In genomic region chr1:173332418-173332817, GRCm38 (mm10) we compare ENCODE assay signal across 20 mouse cellular contexts. TPM values are rescaled to one million over a fixed set of nuclear protein-coding genes. Genes with fewer than 3 reads are reported as not detected.
DNase-seq lines count a peak whose midpoint lies in the region; ATAC-seq and TF ChIP-seq lines count a peak whose summit lies in the region.
"Had no signal": no experiment of that assay in that cellular context is flagged by ENCODE, and none has a peak within 500 bp of the region (broad histone marks: within the 10 kb centered on the region; RNA-seq: fewer than 3 reads in every experiment).

No protein-coding gene starts in this region.

- no peak for ATAC-seq in heart, embryonic 11.5 days (replicated peaks; ENCODE audit: insufficient number of reproducible peaks, low FRiP score, low TSS enrichment)
- ATAC-seq in stomach, embryonic 15.5 days (ENCODE audit: insufficient read depth, low FRiP score, low read depth) = no peak
- ATAC-seq in stomach, postnatal 0 days (ENCODE audit: low FRiP score, low TSS enrichment) = no peak
- ATAC-seq in liver, embryonic 12.5 days = no peak
- no peak for ATAC-seq in kidney, embryonic 14.5 days (ENCODE audit: low FRiP score, low TSS enrichment)
- ATAC-seq: forebrain, embryonic 13.5 days; intestine, embryonic 16.5 days had no signal

- no peak for TF ChIP-seq POLR2A in heart, adult 2 months (IDR thresholded peaks at IDR 0.05; ENCODE audit: insufficient read depth, low read depth, low read length)

- peak overlapping the region; percentile 52; the same call in 1 of the 2 replicates for H3K9ac ChIP-seq in heart, embryonic 11.5 days (ENCODE audit: low read depth, low read length)
- H3K9ac ChIP-seq in heart, adult 2 months (ENCODE audit: low read depth, low read length) = no peak overlapping the region
- no peak overlapping the region for H3K9ac ChIP-seq in stomach, embryonic 15.5 days
- no peak overlapping the region for H3K9ac ChIP-seq in stomach, postnatal 0 days (ENCODE audit: low read length)
- peak overlapping the region; percentile 87 for H3K9ac ChIP-seq in liver, embryonic 12.5 days
- no peak overlapping the region for H3K9ac ChIP-seq in kidney, embryonic 14.5 days (ENCODE audit: low read depth, low read length)
- H3K9ac ChIP-seq: forebrain, embryonic 13.5 days; limb, embryonic 13.5 days; neural tube, embryonic 15.5 days had no signal

- no peaks in the 10 kb centered on the region for H3K27me3 ChIP-seq in heart, embryonic 11.5 days (ENCODE audit: control insufficient read depth, insufficient read depth, low read length)
- no peaks in the 10 kb centered on the region for H3K27me3 ChIP-seq in heart, adult 2 months (ENCODE audit: control insufficient read depth, insufficient read depth, low read length)
- H3K27me3 ChIP-seq in stomach, embryonic 15.5 days (replicated peaks) = no peaks in the 10 kb centered on the region
- H3K27me3 ChIP-seq in stomach, postnatal 0 days (ENCODE audit: control insufficient read depth, insufficient read depth, low read length) = no peaks in the 10 kb centered on the region
- H3K27me3 ChIP-seq in liver, embryonic 12.5 days (replicated peaks) = no peaks in the 10 kb centered on the region
- H3K27me3 ChIP-seq in kidney, embryonic 14.5 days (ENCODE audit: control insufficient read depth, insufficient read depth, low read length) = no peaks in the 10 kb centered on the region
- H3K27me3 ChIP-seq: forebrain, embryonic 13.5 days; limb, embryonic 13.5 days; neural tube, embryonic 15.5 days had no signal

- H3K79me2 ChIP-seq in heart, adult 2 months (replicated peaks; ENCODE audit: control insufficient read depth, insufficient read depth, low read length) = no peaks in the 10 kb centered on the region

- no peak for TF ChIP-seq CTCF in heart, adult 2 months (IDR thresholded peaks at IDR 0.05)
- TF ChIP-seq CTCF in stomach, postnatal 0 days (IDR thresholded peaks at IDR 0.05; ENCODE audit: low read depth) = no peak
- TF ChIP-seq CTCF in gastrocnemius, adult 2 months (IDR thresholded peaks at IDR 0.05) = no peak

- H3K4me3 ChIP-seq in heart, embryonic 11.5 days (ENCODE audit: low read depth, low read length) = peak overlapping the region; percentile 19; the same call in 1 of the 2 replicates
- H3K4me3 ChIP-seq in heart, adult 2 months = no peak overlapping the region
- H3K4me3 ChIP-seq in stomach, embryonic 15.5 days (replicated peaks) = 0 out of 2 replicates have a peak overlapping the region, but pooled peaks have one; percentile 1
- H3K4me3 ChIP-seq in stomach, postnatal 0 days (ENCODE audit: low read depth, low read length) = no peak overlapping the region
- H3K4me3 ChIP-seq in liver, embryonic 12.5 days = peak overlapping the region; percentile 67
- H3K4me3 ChIP-seq in gastrocnemius, adult 2 months = no peak overlapping the region
- H3K4me3 ChIP-seq in kidney, embryonic 14.5 days (ENCODE audit: low read length) = no peak overlapping the region
- H3K4me3 ChIP-seq: forebrain, embryonic 13.5 days; limb, embryonic 13.5 days; neural tube, embryonic 15.5 days had no signal

- H3K4me1 ChIP-seq in heart, embryonic 11.5 days (ENCODE audit: control insufficient read depth, insufficient read depth, low read length) = peaks cover 14% of the 10 kb centered on the region
- no peaks in the 10 kb centered on the region for H3K4me1 ChIP-seq in heart, adult 2 months (ENCODE audit: control insufficient read depth, insufficient read depth, low read length)
- no peaks in the 10 kb centered on the region for H3K4me1 ChIP-seq in stomach, embryonic 15.5 days
- H3K4me1 ChIP-seq in stomach, postnatal 0 days (replicated peaks; ENCODE audit: control insufficient read depth, insufficient read depth) = no peaks in the 10 kb centered on the region
- peaks cover 97% of the 10 kb centered on the region for H3K4me1 ChIP-seq in liver, embryonic 12.5 days
- H3K4me1 ChIP-seq in kidney, embryonic 14.5 days (ENCODE audit: control insufficient read depth, insufficient read depth, low read length) = no peaks in the 10 kb centered on the region; the same call in 1 of the 2 replicates
- H3K4me1 ChIP-seq: limb, embryonic 13.5 days had no signal

- TF ChIP-seq EP300 in heart, adult 2 months (IDR thresholded peaks at IDR 0.05; ENCODE audit: insufficient read depth, low read depth, low read length) = no peak
- no peak for TF ChIP-seq EP300 in stomach, postnatal 0 days (optimal IDR thresholded peaks at IDR 0.05)

- DNase-seq in heart, adult 2 months = no peak
- no peak for DNase-seq in stomach, postnatal 0 days (ENCODE audit: low spot score)
- no peak for DNase-seq in ovary, postnatal 10 days (ENCODE audit: low spot score)
- no peak for DNase-seq in gastrocnemius, adult 2 months
- DNase-seq: gastrocnemius, postnatal 25 days; heart, postnatal 4 days; kidney, postnatal 4 days; lung, postnatal 36 days; thymus, postnatal 36 days had no signal

- peak overlapping the region; percentile 41 for H3K4me2 ChIP-seq in heart, embryonic 11.5 days
- H3K4me2 ChIP-seq in stomach, embryonic 15.5 days = no peak overlapping the region
- no peak overlapping the region for H3K4me2 ChIP-seq in stomach, postnatal 0 days (replicated peaks; ENCODE audit: low read depth)
- peak overlapping the region; percentile 73 for H3K4me2 ChIP-seq in liver, embryonic 12.5 days
- no peak overlapping the region for H3K4me2 ChIP-seq in kidney, embryonic 14.5 days (replicated peaks; ENCODE audit: low read depth, low read length)
- H3K4me2 ChIP-seq: forebrain, embryonic 13.5 days; limb, embryonic 13.5 days; neural tube, embryonic 15.5 days had no signal

- 89% methylated on average over 5 of the region's 5 CpGs for WGBS in heart, embryonic 11.5 days (ENCODE audit: insufficient replicate concordance)
- 82% methylated on average over 5 of the region's 5 CpGs for WGBS in heart, adult 2 months
- 89% methylated on average over 5 of the region's 5 CpGs for WGBS in stomach, embryonic 15.5 days
- WGBS in stomach, postnatal 0 days = 90% methylated on average over 5 of the region's 5 CpGs
- 71% methylated on average over 5 of the region's 5 CpGs for WGBS in liver, embryonic 12.5 days (ENCODE audit: insufficient replicate concordance)
- 94% methylated on average over 5 of the region's 5 CpGs for WGBS in kidney, embryonic 14.5 days

- intact Hi-C loops in heart, adult 2 months (cut with DNase I) = no loop called here
- intact Hi-C loops in gastrocnemius, adult 2 months (cut with DNase I) = no loop called here

- H3K36me3 ChIP-seq in heart, embryonic 11.5 days (ENCODE audit: control insufficient read depth, insufficient read depth, low read length) = no peaks in the 10 kb centered on the region
- no peaks in the 10 kb centered on the region for H3K36me3 ChIP-seq in heart, adult 2 months (ENCODE audit: control insufficient read depth, insufficient read depth, low read length)
- H3K36me3 ChIP-seq in stomach, embryonic 15.5 days = no peaks in the 10 kb centered on the region
- no peaks in the 10 kb centered on the region for H3K36me3 ChIP-seq in stomach, postnatal 0 days (ENCODE audit: control insufficient read depth, insufficient read depth, low read length)
- H3K36me3 ChIP-seq in liver, embryonic 12.5 days = peaks cover 3% of the 10 kb centered on the region; the same call in 1 of the 2 replicates
- no peaks in the 10 kb centered on the region for H3K36me3 ChIP-seq in kidney, embryonic 14.5 days (ENCODE audit: control insufficient read depth, insufficient read depth, low read length)
- H3K36me3 ChIP-seq: limb, embryonic 13.5 days had no signal

- no peak overlapping the region for H3K27ac ChIP-seq in heart, embryonic 11.5 days (ENCODE audit: low read depth, low read length)
- H3K27ac ChIP-seq in heart, adult 2 months = no peak overlapping the region
- no peak overlapping the region for H3K27ac ChIP-seq in stomach, embryonic 15.5 days
- no peak overlapping the region for H3K27ac ChIP-seq in stomach, postnatal 0 days (replicated peaks)
- peak overlapping the region; percentile 97 for H3K27ac ChIP-seq in liver, embryonic 12.5 days
- H3K27ac ChIP-seq in gastrocnemius, adult 2 months = no peak overlapping the region
- no peak overlapping the region for H3K27ac ChIP-seq in kidney, embryonic 14.5 days (ENCODE audit: low read depth, low read length)
- H3K27ac ChIP-seq: forebrain, embryonic 13.5 days; limb, embryonic 13.5 days; neural tube, embryonic 15.5 days had no signal

- H3K9me3 ChIP-seq in heart, embryonic 11.5 days (replicated peaks; ENCODE audit: control insufficient read depth, low read length) = no peaks in the 10 kb centered on the region
- H3K9me3 ChIP-seq in stomach, embryonic 15.5 days = no peaks in the 10 kb centered on the region
- H3K9me3 ChIP-seq in stomach, postnatal 0 days (ENCODE audit: control insufficient read depth, low read length) = no peaks in the 10 kb centered on the region
- H3K9me3 ChIP-seq in liver, embryonic 12.5 days (replicated peaks) = no peaks in the 10 kb centered on the region
- no peaks in the 10 kb centered on the region for H3K9me3 ChIP-seq in kidney, embryonic 14.5 days (ENCODE audit: control insufficient read depth, low read length)
- H3K9me3 ChIP-seq: forebrain, embryonic 13.5 days; limb, embryonic 13.5 days; neural tube, embryonic 15.5 days had no signal

RNA-seq across cellular contexts. Expression of gene Ackr1, which starts 1.1 kb away (rescaled TPM):
- polyA plus RNA-seq in heart, embryonic 11.5 days (2014; fragmentation: Nextera tagmentation; extraction: Ambion mirVana) = 5.0 and 5.5 TPM in 2 replicates
- under 1 TPM in 1 of 2 experiments, not detected in 1; 0.59 TPM for total RNA-seq in heart, adult 2 months (2021)
- 1.4 and 1.8 TPM in 2 replicates for polyA plus RNA-seq in heart, adult 2 months (2012; rRNA removed)
- 2.8 and 7.4 TPM in 2 replicates for polyA plus RNA-seq in stomach, embryonic 15.5 days (2015; fragmentation: Nextera tagmentation; extraction: Ambion mirVana)
- 0.71 and 0.85 TPM in 2 replicates for polyA plus RNA-seq in stomach, postnatal 0 days (2015; fragmentation: Nextera tagmentation; extraction: Ambion mirVana)
- polyA plus RNA-seq in liver, embryonic 12.5 days (2016; fragmentation: Nextera tagmentation; extraction: Ambion mirVana) = 54.2 and 56.5 TPM in 2 replicates
- 1 to 10 TPM; 2.5 to 3.0 TPM for total RNA-seq in gastrocnemius, adult 2 months (2021)
- 0.37 and 0.79 TPM in 2 replicates for polyA plus RNA-seq in kidney, embryonic 14.5 days (2014; fragmentation: Nextera tagmentation; extraction: Ambion mirVana)

RNA-seq across cellular contexts. Expression of gene Aim2, which starts 18.3 kb away (rescaled TPM):
- polyA plus RNA-seq in heart, embryonic 11.5 days (2014; fragmentation: Nextera tagmentation; extraction: Ambion mirVana) = 1.9 and 3.1 TPM in 2 replicates
- 1 to 10 TPM; 1.1 to 1.4 TPM for total RNA-seq in heart, adult 2 months (2021)
- 0.82 and 1.4 TPM in 2 replicates for polyA plus RNA-seq in heart, adult 2 months (2012; rRNA removed)
- polyA plus RNA-seq in stomach, embryonic 15.5 days (2015; fragmentation: Nextera tagmentation; extraction: Ambion mirVana) = 2.3 and 3.3 TPM in 2 replicates
- polyA plus RNA-seq in stomach, postnatal 0 days (2015; fragmentation: Nextera tagmentation; extraction: Ambion mirVana) = 3.9 and 4.7 TPM in 2 replicates
- 2.8 and 4.0 TPM in 2 replicates for polyA plus RNA-seq in liver, embryonic 12.5 days (2016; fragmentation: Nextera tagmentation; extraction: Ambion mirVana)
- under 1 TPM; 0.11 to 0.28 TPM for total RNA-seq in gastrocnemius, adult 2 months (2021)
- 2.3 and 3.3 TPM in 2 replicates for polyA plus RNA-seq in kidney, embryonic 14.5 days (2014; fragmentation: Nextera tagmentation; extraction: Ambion mirVana)

RNA-seq across cellular contexts. Expression of gene Cadm3, which starts 35.1 kb away (rescaled TPM):
- polyA plus RNA-seq in heart, embryonic 11.5 days (2014; fragmentation: Nextera tagmentation; extraction: Ambion mirVana) = 1.3 TPM in 2 replicates
- 1 to 10 TPM; 1.6 to 2.6 TPM for total RNA-seq in heart, adult 2 months (2021)
- polyA plus RNA-seq in heart, adult 2 months (2012; rRNA removed) = 4.1 and 8.1 TPM in 2 replicates
- polyA plus RNA-seq in stomach, embryonic 15.5 days (2015; fragmentation: Nextera tagmentation; extraction: Ambion mirVana) = 2.9 and 3.8 TPM in 2 replicates
- 0.99 and 1.4 TPM in 2 replicates for polyA plus RNA-seq in stomach, postnatal 0 days (2015; fragmentation: Nextera tagmentation; extraction: Ambion mirVana)
- 1.1 and 1.3 TPM in 2 replicates for polyA plus RNA-seq in liver, embryonic 12.5 days (2016; fragmentation: Nextera tagmentation; extraction: Ambion mirVana)
- 10 to 100 TPM in 1 of 2 experiments, 1 to 10 TPM in 1; 7.2 to 12.2 TPM for total RNA-seq in gastrocnemius, adult 2 months (2021)
- polyA plus RNA-seq in kidney, embryonic 14.5 days (2014; fragmentation: Nextera tagmentation; extraction: Ambion mirVana) = 1.7 and 2.7 TPM in 2 replicates

RNA-seq across cellular contexts. Expression of gene Mptx2, which starts 54.8 kb away (rescaled TPM):
- polyA plus RNA-seq in heart, embryonic 11.5 days (2014; fragmentation: Nextera tagmentation; extraction: Ambion mirVana) = not detected in 2 replicates
- total RNA-seq in heart, adult 2 months (2021) = not detected
- not detected in 2 replicates for polyA plus RNA-seq in heart, adult 2 months (2012; rRNA removed)
- not detected in 2 replicates for polyA plus RNA-seq in stomach, embryonic 15.5 days (2015; fragmentation: Nextera tagmentation; extraction: Ambion mirVana)
- not detected in 2 replicates for polyA plus RNA-seq in stomach, postnatal 0 days (2015; fragmentation: Nextera tagmentation; extraction: Ambion mirVana)
- polyA plus RNA-seq in liver, embryonic 12.5 days (2016; fragmentation: Nextera tagmentation; extraction: Ambion mirVana) = not detected in 2 replicates
- not detected for total RNA-seq in gastrocnemius, adult 2 months (2021)
- polyA plus RNA-seq in kidney, embryonic 14.5 days (2014; fragmentation: Nextera tagmentation; extraction: Ambion mirVana) = not detected in 2 replicates
- total RNA-seq: gastrocnemius, postnatal 25 days; heart, postnatal 4 days; MEL had no signal
- polyA plus RNA-seq: brain, embryonic 14.5 days; forebrain, embryonic 13.5 days; intestine, embryonic 16.5 days; limb, embryonic 13.5 days; neural tube, embryonic 15.5 days; stomach, embryonic 14.5 days had no signal

Comparison
In these comparisons a context has a peak if more than half of its experiments do, and no peak if none do; other contexts are left out.
1. H3K4me3 ChIP-seq: peak in heart, embryonic 11.5 days (single experiment), stomach, embryonic 15.5 days (single experiment) and liver, embryonic 12.5 days (single experiment); none in heart, adult 2 months (single experiment), stomach, postnatal 0 days (single experiment), gastrocnemius, adult 2 months (single experiment) and kidney, embryonic 14.5 days (single experiment).
2. H3K9ac ChIP-seq: peak in heart, embryonic 11.5 days (single experiment) and liver, embryonic 12.5 days (single experiment); none in heart, adult 2 months (single experiment), stomach, embryonic 15.5 days (single experiment), stomach, postnatal 0 days (single experiment) and kidney, embryonic 14.5 days (single experiment).
3. H3K4me2 ChIP-seq: peak in heart, embryonic 11.5 days (single experiment) and liver, embryonic 12.5 days (single experiment); none in stomach, embryonic 15.5 days (single experiment), stomach, postnatal 0 days (single experiment) and kidney, embryonic 14.5 days (single experiment).